Mouse (Mus musculus): ENCODE measurements around the gene Chmp6. TPM values are rescaled to one million over a fixed set of nuclear protein-coding genes. Genes with fewer than 3 reads are reported as not detected.

Gene Chmp6
- polyA plus RNA-seq, 1 experiment = 64.9 TPM

DNA sequence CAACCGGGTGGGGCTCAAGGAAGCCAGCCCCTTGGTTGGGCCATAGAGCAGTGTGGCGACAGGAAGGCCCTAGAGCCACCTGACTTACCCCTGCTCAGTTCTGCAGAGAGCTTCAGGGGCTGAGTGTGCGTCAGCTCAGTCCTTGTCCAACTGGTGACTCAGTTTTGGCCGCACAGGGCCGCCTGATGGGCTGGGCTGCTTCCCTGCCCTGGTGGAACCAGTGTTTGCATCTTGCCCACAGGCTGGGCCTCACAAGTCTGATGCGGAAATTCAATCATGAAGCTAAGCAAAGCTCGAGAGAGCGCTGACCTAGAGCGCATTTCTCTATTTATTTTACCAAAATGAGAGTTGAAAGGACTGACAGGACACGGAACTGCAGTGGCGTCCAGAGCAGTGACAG lies 14.3 kb upstream of the Chmp6 start:
- Histone ChIP-seq H3K36me3 (ENCODE audit: control insufficient read depth, insufficient read depth) (peaks cover 30% of the 10 kb centered on the region), H3ac (ENCODE audit: control insufficient read depth, insufficient read length, low read depth) (no peak overlapping the region), H3K4me3 (ENCODE audit: insufficient read depth, poor library complexity, severe bottlenecking) (no peak overlapping the region), H3K79me3 (ENCODE audit: low read depth) (no peaks in the 10 kb centered on the region), H3K79me2 (ENCODE audit: control insufficient read depth, insufficient read depth) (no peaks in the 10 kb centered on the region), H3K27me3 (ENCODE audit: control insufficient read depth, insufficient read depth, insufficient read length) (no peaks in the 10 kb centered on the region)
- TF ChIP-seq CTCF (IDR thresholded peaks at IDR 0.05; ENCODE audit: control insufficient read depth, insufficient read depth, insufficient read length) = no peak
- no peak for TF ChIP-seq MYOD1 (IDR thresholded peaks at IDR 0.05; ENCODE audit: control insufficient read depth, insufficient read length, low read depth)
- TF ChIP-seq CEBPB (IDR thresholded peaks at IDR 0.05; ENCODE audit: low read depth) = no peak
- TF ChIP-seq FOSL1 (IDR thresholded peaks at IDR 0.05; ENCODE audit: insufficient read depth, low read length, poor library complexity, severe bottlenecking) = no peak
- TF ChIP-seq USF1 (IDR thresholded peaks at IDR 0.05; ENCODE audit: low read depth) = no peak
- no peak for TF ChIP-seq MYOG (IDR thresholded peaks at IDR 0.05; ENCODE audit: control insufficient read depth, extremely low read depth, insufficient read length)
- TF ChIP-seq MAX (IDR thresholded peaks at IDR 0.05) = no peak

DNA sequence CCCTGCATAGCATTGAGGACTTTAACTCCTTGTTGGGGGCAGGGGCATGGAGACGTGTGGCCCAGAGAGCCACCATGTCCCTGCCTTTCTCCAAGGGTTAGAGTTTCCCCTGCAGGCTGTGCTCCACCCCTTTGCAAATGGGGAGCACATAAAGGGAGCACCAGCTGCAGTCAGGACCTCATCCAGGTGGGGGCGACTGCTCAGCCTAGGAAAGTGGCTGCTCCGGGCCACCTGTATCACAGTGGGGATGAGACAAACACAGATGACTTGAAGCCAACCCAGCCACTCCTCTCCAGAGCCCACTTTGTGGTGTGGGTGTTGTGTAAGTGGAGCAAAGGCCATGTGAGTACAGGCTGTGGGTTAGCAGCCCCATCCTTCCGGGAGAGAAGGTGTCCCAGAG lies 12.1 kb upstream of the Chmp6 start:
- H3K4me3 ChIP-seq (ENCODE audit: insufficient read depth, poor library complexity, severe bottlenecking) = no peak overlapping the region
- peaks cover 8% of the 10 kb centered on the region for H3K36me3 ChIP-seq (ENCODE audit: control insufficient read depth, insufficient read depth)
- no peak overlapping the region for H3ac ChIP-seq (ENCODE audit: control insufficient read depth, insufficient read length, low read depth)
- TF ChIP-seq MYOD1 (IDR thresholded peaks at IDR 0.05; ENCODE audit: control insufficient read depth, insufficient read length, low read depth) (no peak), MAX (IDR thresholded peaks at IDR 0.05) (no peak), MYOG (IDR thresholded peaks at IDR 0.05; ENCODE audit: control insufficient read depth, extremely low read depth, insufficient read length) (no peak), FOSL1 (IDR thresholded peaks at IDR 0.05; ENCODE audit: insufficient read depth, low read length, poor library complexity, severe bottlenecking) (no peak), CEBPB (IDR thresholded peaks at IDR 0.05; ENCODE audit: low read depth) (no peak), CTCF (IDR thresholded peaks at IDR 0.05; ENCODE audit: control insufficient read depth, insufficient read depth, insufficient read length) (no peak), USF1 (IDR thresholded peaks at IDR 0.05; ENCODE audit: low read depth) (no peak)
- H3K27me3 ChIP-seq (ENCODE audit: control insufficient read depth, insufficient read depth, insufficient read length) = no peaks in the 10 kb centered on the region
- H3K79me3 ChIP-seq (ENCODE audit: low read depth) = no peaks in the 10 kb centered on the region
- no peaks in the 10 kb centered on the region for H3K79me2 ChIP-seq (ENCODE audit: control insufficient read depth, insufficient read depth)

DNA sequence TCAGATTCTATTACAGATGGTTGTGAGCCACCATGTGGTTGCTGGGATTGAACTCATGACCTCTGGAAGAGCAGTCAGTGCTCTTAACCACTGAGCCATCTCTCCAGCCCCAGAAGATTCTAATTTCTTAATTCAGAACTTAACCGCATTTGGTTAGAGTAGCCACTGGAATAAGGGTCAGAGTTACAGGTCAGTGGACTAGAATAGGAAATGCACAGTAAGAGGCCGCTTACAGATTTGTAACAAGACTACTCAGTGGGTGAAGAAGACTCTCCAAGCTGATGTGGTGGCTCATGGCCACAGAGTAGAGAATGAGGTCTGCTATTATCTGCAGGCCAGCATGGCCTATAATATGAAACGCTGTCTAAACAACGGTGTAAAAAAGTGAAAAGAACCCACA lies 10.3 kb upstream of the Chmp6 start:
- no peak overlapping the region for H3ac ChIP-seq (ENCODE audit: control insufficient read depth, insufficient read length, low read depth)
- H3K36me3 ChIP-seq (ENCODE audit: control insufficient read depth, insufficient read depth) = peaks cover under 1% of the 10 kb centered on the region
- no peaks in the 10 kb centered on the region for H3K79me2 ChIP-seq (ENCODE audit: control insufficient read depth, insufficient read depth)
- TF ChIP-seq CTCF (IDR thresholded peaks at IDR 0.05; ENCODE audit: control insufficient read depth, insufficient read depth, insufficient read length) (no peak), CEBPB (IDR thresholded peaks at IDR 0.05; ENCODE audit: low read depth) (no peak), FOSL1 (IDR thresholded peaks at IDR 0.05; ENCODE audit: insufficient read depth, low read length, poor library complexity, severe bottlenecking) (no peak), MYOD1 (IDR thresholded peaks at IDR 0.05; ENCODE audit: control insufficient read depth, insufficient read length, low read depth) (no peak), USF1 (IDR thresholded peaks at IDR 0.05; ENCODE audit: low read depth) (no peak), MYOG (IDR thresholded peaks at IDR 0.05; ENCODE audit: control insufficient read depth, extremely low read depth, insufficient read length) (no peak), MAX (IDR thresholded peaks at IDR 0.05) (no peak)
- H3K79me3 ChIP-seq (ENCODE audit: low read depth) = no peaks in the 10 kb centered on the region
- no peak overlapping the region for H3K4me3 ChIP-seq (ENCODE audit: insufficient read depth, poor library complexity, severe bottlenecking)
- no peaks in the 10 kb centered on the region for H3K27me3 ChIP-seq (ENCODE audit: control insufficient read depth, insufficient read depth, insufficient read length)

- no peaks in the 10 kb centered on the region for H3K79me3 ChIP-seq (ENCODE audit: low read depth)
- no peaks in the 10 kb centered on the region for H3K36me3 ChIP-seq (ENCODE audit: control insufficient read depth, insufficient read depth)
- H3K27me3 ChIP-seq (ENCODE audit: control insufficient read depth, insufficient read depth, insufficient read length) = no peaks in the 10 kb centered on the region
- no peak overlapping the region for H3ac ChIP-seq (ENCODE audit: control insufficient read depth, insufficient read length, low read depth)
- no peaks in the 10 kb centered on the region for H3K79me2 ChIP-seq (ENCODE audit: control insufficient read depth, insufficient read depth)
- TF ChIP-seq MAX (IDR thresholded peaks at IDR 0.05) (no peak), CTCF (IDR thresholded peaks at IDR 0.05; ENCODE audit: control insufficient read depth, insufficient read depth, insufficient read length) (peak; percentile 79)
- no peak overlapping the region for H3K4me3 ChIP-seq (ENCODE audit: insufficient read depth, poor library complexity, severe bottlenecking)
These were observed 8.5 kb upstream of the Chmp6 start for GRCm38 (mm10) chr11:119904621-119905286.

- no peaks in the 10 kb centered on the region for H3K79me2 ChIP-seq (ENCODE audit: control insufficient read depth, insufficient read depth)
- TF ChIP-seq CTCF (IDR thresholded peaks at IDR 0.05; ENCODE audit: control insufficient read depth, insufficient read depth, insufficient read length) (no peak), FOSL1 (IDR thresholded peaks at IDR 0.05; ENCODE audit: insufficient read depth, low read length, poor library complexity, severe bottlenecking) (no peak), MAX (IDR thresholded peaks at IDR 0.05) (no peak)
These were observed 7.4 kb upstream of the Chmp6 start for GRCm38 (mm10) chr11:119905794-119906193.

GRCm38 (mm10) chr11:119907006-119907650 lies 6.1 kb upstream of the Chmp6 start:
- H3K4me3 ChIP-seq (ENCODE audit: insufficient read depth, poor library complexity, severe bottlenecking) = no peak overlapping the region
- H3K79me3 ChIP-seq (ENCODE audit: low read depth) = no peaks in the 10 kb centered on the region
- H3K36me3 ChIP-seq (ENCODE audit: control insufficient read depth, insufficient read depth) = no peaks in the 10 kb centered on the region
- H3K27me3 ChIP-seq (ENCODE audit: control insufficient read depth, insufficient read depth, insufficient read length) = no peaks in the 10 kb centered on the region
- no peak for TF ChIP-seq USF1 (IDR thresholded peaks at IDR 0.05; ENCODE audit: low read depth)
- no peak for TF ChIP-seq MYOG (IDR thresholded peaks at IDR 0.05; ENCODE audit: control insufficient read depth, extremely low read depth, insufficient read length)
- TF ChIP-seq MAX (IDR thresholded peaks at IDR 0.05) = no peak
- TF ChIP-seq CTCF (IDR thresholded peaks at IDR 0.05; ENCODE audit: control insufficient read depth, insufficient read depth, insufficient read length) = no peak
- TF ChIP-seq CEBPB (IDR thresholded peaks at IDR 0.05; ENCODE audit: low read depth) = no peak
- no peak for TF ChIP-seq FOSL1 (IDR thresholded peaks at IDR 0.05; ENCODE audit: insufficient read depth, low read length, poor library complexity, severe bottlenecking)
- no peak for TF ChIP-seq MYOD1 (IDR thresholded peaks at IDR 0.05; ENCODE audit: control insufficient read depth, insufficient read length, low read depth)
- no peaks in the 10 kb centered on the region for H3K79me2 ChIP-seq (ENCODE audit: control insufficient read depth, insufficient read depth)
- no peak overlapping the region for H3ac ChIP-seq (ENCODE audit: control insufficient read depth, insufficient read length, low read depth)

More at GRCm38 (mm10) chr11:119905794-119906193, 7.4 kb upstream of the Chmp6 start:
- no peak overlapping the region for H3ac ChIP-seq (ENCODE audit: control insufficient read depth, insufficient read length, low read depth)
- H3K36me3 ChIP-seq (ENCODE audit: control insufficient read depth, insufficient read depth) = no peaks in the 10 kb centered on the region
- no peak overlapping the region for H3K4me3 ChIP-seq (ENCODE audit: insufficient read depth, poor library complexity, severe bottlenecking)
- H3K79me3 ChIP-seq (ENCODE audit: low read depth) = no peaks in the 10 kb centered on the region
- H3K27me3 ChIP-seq (ENCODE audit: control insufficient read depth, insufficient read depth, insufficient read length) = no peaks in the 10 kb centered on the region

All from C2C12 (cell line).